Mouse (Mus musculus) liver, adult 2 months (tissue): Measurements from ENCODE around the gene Gcnt1.

Experiments
- CTCF ChIP-seq: fragments of 200-500 bp; IDR thresholded peaks from 2 replicates; pipeline ENCODE4 v1.5.1; 2011; ENCODE audit warnings: low read depth, low read length, control low read depth
- POLR2A ChIP-seq: fragments of 200-500 bp; IDR thresholded peaks from 2 replicates; pipeline ENCODE4 v1.6.1; 2011; ENCODE audit warnings: low read length, control low read depth; ENCODE audit not compliant: insufficient read depth; ENCODE audit errors: extremely low read depth

GRCm38 (mm10) chr19:17283317-17283716 is 89.3 kb downstream of the Gcnt1 start:
- TF ChIP-seq CTCF: no peak
- no peak for TF ChIP-seq POLR2A
